Mouse (Mus musculus) kidney, embryonic 14.5 days (tissue): Measurements from ENCODE around the gene Zfp747. TPM values are rescaled to one million over a fixed set of nuclear protein-coding genes. Genes with fewer than 3 reads are reported as not detected.
"Not testable (repeated sequence)": the region's sequence is repeated elsewhere in the genome, so short reads cannot be mapped to it uniquely, and the experiment has no call there.

Source experiments
- ATAC-seq: fragments of 200-750 bp; cut with Nextera tagmentation; 2 replicates; pipeline ENCODE4 v1.8.0; 2017; ENCODE audit warnings: moderate number of reproducible peaks, mild to moderate bottlenecking, moderate TSS enrichment, moderate library complexity; ENCODE audit not compliant: low FRiP score, low TSS enrichment
- H3K27ac ChIP-seq: fragments of 300-500 bp; sonication (generic); 2 replicates; pipeline ENCODE4 v1.5.1; 2014; ENCODE audit warnings: low read depth, mild to moderate bottlenecking, low read length, moderate library complexity, mixed read lengths
- H3K27me3 ChIP-seq: fragments of 300-500 bp; sonication (generic); 2 replicates; pipeline ENCODE4 v1.6.1; 2014; ENCODE audit warnings: mild to moderate bottlenecking, low read length; ENCODE audit not compliant: control insufficient read depth, insufficient read depth
- H3K36me3 ChIP-seq: fragments of 300-500 bp; sonication (generic); 2 replicates; pipeline ENCODE4 v1.6.1; 2014; ENCODE audit warnings: low read length, mixed read lengths; ENCODE audit not compliant: control insufficient read depth, insufficient read depth
- H3K4me1 ChIP-seq: fragments of 300-500 bp; sonication (generic); 2 replicates; pipeline ENCODE4 v1.6.1; 2014; ENCODE audit warnings: low read length, mixed read lengths; ENCODE audit not compliant: control insufficient read depth, insufficient read depth
- H3K4me2 ChIP-seq: fragments of 300-500 bp; sonication (generic); replicated peaks from 2 replicates; pipeline ENCODE4 v1.6.1; 2014; ENCODE audit warnings: low read depth, mild to moderate bottlenecking, low read length
- H3K4me3 ChIP-seq: fragments of 300-500 bp; sonication (generic); 2 replicates; pipeline ENCODE4 v1.5.1; 2014; ENCODE audit warnings: mild to moderate bottlenecking, low read length
- H3K9ac ChIP-seq: fragments of 300-500 bp; sonication (generic); 2 replicates; pipeline ENCODE4 v1.6.1; 2014; ENCODE audit warnings: low read depth, mild to moderate bottlenecking, low read length, moderate library complexity
- H3K9me3 ChIP-seq: fragments of 300-500 bp; sonication (generic); 2 replicates; pipeline ENCODE4 v1.6.1; 2016; ENCODE audit warnings: low read length; ENCODE audit not compliant: control insufficient read depth
- WGBS: fragments of 180-500 bp; shearing (Covaris S2); extraction: QIAGEN DNeasy Blood & Tissue Kit; methylation state at CpG from one replicate; pipeline ENCODE4 v1.1.7; 2014; 5-methylcytosine and 5-hydroxymethylcytosine counted together
- polyA plus RNA-seq: library from polyadenylated mRNA; unstranded; fragments of >200 nt; fragmentation: Nextera tagmentation; extraction: Ambion mirVana; gene quantifications from 2 replicates; pipeline ENCODE4 v1.2.1, GENCODE M21; 2014

Gene Zfp747
- 5.7 and 8.4 TPM in 2 replicates for polyA plus RNA-seq

DNA sequence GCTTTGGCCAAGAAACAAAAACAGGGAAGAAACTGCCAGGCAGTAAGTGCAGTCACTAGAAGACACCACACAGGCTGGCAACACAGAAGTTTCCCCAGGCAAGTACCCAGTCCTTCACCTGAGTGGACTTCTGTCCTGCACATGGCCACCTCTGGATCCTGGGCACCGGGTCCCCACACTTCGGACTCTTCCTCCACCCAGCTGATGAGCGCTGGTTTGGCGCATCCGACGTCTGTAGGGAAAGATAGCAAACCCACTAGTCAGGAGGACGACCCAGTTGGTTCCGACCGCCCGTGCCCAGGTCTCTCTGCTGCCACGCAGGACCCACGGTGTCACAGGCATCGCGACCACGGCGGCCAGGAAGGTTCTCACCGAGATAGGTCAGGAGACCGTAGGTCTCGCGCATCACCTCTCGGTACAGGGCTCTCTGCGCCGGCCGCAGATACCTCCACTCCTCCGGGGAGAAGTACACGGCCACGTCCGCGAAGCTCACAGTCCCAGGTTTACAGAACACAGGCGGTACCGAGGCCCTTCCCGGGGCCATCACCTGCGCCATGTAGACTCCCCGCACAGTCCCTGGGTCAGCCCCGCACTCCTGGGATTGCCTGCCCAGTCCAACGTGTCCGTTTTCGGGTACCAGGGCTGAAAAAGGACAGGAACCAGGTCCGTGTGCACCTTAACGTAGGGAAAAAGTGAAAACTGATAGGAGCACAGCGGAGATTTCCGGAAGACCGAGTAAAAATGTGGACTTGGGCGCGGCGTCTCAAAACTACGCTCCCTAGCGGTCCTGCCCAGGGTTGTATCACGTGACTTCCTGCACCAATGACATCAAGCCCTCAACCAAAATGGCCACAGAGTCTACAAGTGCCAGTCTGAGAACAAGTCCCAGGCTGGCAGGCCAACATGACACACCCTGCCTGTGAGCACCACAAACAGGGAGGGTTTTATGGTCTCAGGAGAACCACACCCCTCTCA lies at the start of gene Zfp747:
Zfp747 (minus strand) TSS at position 780 of the 975 bp plus-strand sequence.
- Histone ChIP-seq H3K4me2 (peak within 1 kb of the TSS; percentile 71), H3K4me3 (peak within 1 kb of the TSS; percentile 73), H3K9ac (peak within 1 kb of the TSS; percentile 73), H3K27ac (peak within 1 kb of the TSS; percentile 62; the same call in 1 of the 2 replicates)
- not testable (repeated sequence) for H3K4me1 ChIP-seq, H3K9me3 ChIP-seq, H3K27me3 ChIP-seq, H3K36me3 ChIP-seq
- ATAC-seq: peak; percentile 93
- WGBS: 1% methylated on average over 49 of the region's 49 CpGs

DNA sequence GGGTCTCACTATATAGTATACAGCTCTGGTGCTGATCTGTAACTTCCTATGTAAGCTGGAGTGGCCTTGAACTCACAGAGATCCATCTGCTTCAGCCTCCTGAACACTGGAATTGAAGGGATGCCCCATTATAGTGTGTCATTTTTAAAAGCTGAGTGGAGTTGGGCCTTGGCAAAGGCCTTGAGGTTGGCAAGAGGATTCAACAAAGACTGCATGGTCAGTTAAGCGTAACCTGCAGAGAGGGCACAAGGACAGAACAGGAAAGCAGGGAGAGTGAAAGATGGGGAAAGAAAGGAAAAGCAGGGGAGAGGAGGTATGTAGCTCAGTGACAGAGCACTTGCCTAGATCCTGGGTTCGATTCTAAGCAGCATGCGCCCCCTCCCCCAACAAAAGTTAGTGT lies 49.4 kb upstream of the Zfp747 start:
- H3K4me3 ChIP-seq: no peak overlapping the region
- no peak overlapping the region for H3K27ac ChIP-seq
- no peaks in the 10 kb centered on the region for H3K36me3 ChIP-seq
- peaks cover 9% of the 10 kb centered on the region; the same call in 1 of the 2 replicates for H3K27me3 ChIP-seq
- 90% methylated on average over 3 of the region's 3 CpGs for WGBS
- no peak overlapping the region for H3K9ac ChIP-seq
- H3K4me1 ChIP-seq: peaks cover 8% of the 10 kb centered on the region; the same call in 1 of the 2 replicates
- no peak for ATAC-seq
- no peak overlapping the region for H3K4me2 ChIP-seq
- H3K9me3 ChIP-seq: no peaks in the 10 kb centered on the region

- Histone ChIP-seq H3K36me3 (peaks cover 9% of the 10 kb centered on the region; the same call in 1 of the 2 replicates), H3K9me3 (no peaks in the 10 kb centered on the region), H3K4me3 (peak overlapping the region; percentile 82), H3K9ac (peak overlapping the region; percentile 87; the same call in 1 of the 2 replicates), H3K4me2 (peak overlapping the region; percentile 74), H3K27ac (no peak overlapping the region), H3K27me3 (peaks cover 9% of the 10 kb centered on the region; the same call in 1 of the 2 replicates), H3K4me1 (peaks cover 8% of the 10 kb centered on the region; the same call in 1 of the 2 replicates)
- WGBS: 1% methylated on average over 15 of the region's 15 CpGs
- peak; percentile 25; the same call in 1 of the 2 replicates for ATAC-seq
These were observed 46.4 kb upstream of the Zfp747 start for GRCm38 (mm10) chr7:127422247-127422646.

- Histone ChIP-seq H3K4me1 (peaks cover 8% of the 10 kb centered on the region; the same call in 1 of the 2 replicates), H3K36me3 (peaks cover 9% of the 10 kb centered on the region; the same call in 1 of the 2 replicates), H3K9ac (peak within 1 kb of the TSS; percentile 87), H3K4me2 (peak within 1 kb of the TSS; percentile 74), H3K9me3 (no peaks in the 10 kb centered on the region), H3K27ac (peak within 1 kb of the TSS; percentile 12; the same call in 1 of the 2 replicates), H3K4me3 (peak within 1 kb of the TSS; percentile 82), H3K27me3 (peaks cover 9% of the 10 kb centered on the region; the same call in 1 of the 2 replicates)
- WGBS: 2% methylated on average over 48 of the region's 48 CpGs
- peak; percentile 95 for ATAC-seq
These were observed 45.7 kb upstream of the Zfp747 start, which contains the start of gene Zfp688 for GRCm38 (mm10) chr7:127421388-127422191. TSS of gene Zfp688 (minus strand) at chr7:127422068.

GRCm38 (mm10) chr7:127411418-127411817 lies 35.6 kb upstream of the Zfp747 start:
- no peaks in the 10 kb centered on the region for H3K9me3 ChIP-seq

DNA sequence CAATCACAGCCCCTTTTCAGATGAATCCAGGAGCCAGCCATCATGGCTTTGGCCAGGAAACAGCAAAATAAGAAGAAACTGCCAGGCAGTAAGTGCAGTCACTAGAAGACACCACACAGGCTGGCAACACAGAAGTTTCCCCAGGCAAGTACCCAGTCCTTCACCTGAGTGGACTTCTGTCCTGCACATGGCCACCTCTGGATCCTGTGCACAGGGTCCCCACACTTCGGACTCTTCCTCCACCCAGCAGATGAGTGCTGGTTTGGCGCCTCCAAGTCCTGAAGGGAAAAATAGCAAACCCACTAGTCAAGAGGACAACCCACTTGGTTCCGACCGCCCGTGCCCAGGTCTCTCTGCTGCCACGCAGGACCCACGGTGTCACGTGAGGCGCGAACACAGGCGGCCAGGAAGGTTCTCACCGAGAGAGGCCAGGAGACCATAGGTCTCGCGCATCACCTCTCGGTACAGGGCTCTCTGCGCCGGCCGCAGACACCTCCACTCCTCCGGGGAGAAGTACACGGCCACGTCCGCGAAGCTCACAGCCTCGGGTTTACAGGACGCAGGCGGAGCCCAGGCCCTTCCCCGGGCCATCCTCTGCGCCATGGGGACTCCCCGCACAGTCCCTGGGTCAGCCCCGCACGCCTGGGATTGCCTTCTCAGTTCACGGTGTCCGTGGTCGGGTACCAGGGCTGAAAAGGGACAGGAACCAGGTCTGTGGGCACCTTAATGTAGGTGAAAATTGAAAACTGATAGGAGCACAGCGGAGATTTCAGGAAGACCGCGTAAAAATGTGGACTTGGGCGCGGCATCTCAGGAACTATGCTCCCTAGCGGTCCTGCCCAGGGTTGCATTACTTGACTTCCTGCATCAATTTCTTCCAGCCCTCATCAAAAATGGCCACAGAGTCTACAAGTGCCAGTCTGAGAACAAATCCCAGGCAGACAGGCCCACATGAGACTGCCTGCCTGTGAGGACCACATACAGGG lies 30.4 kb upstream of the Zfp747 start, which contains the start of gene Zfp764:
Zfp764 (minus strand) TSS at position 821 of the 986 bp plus-strand sequence.
- not testable (repeated sequence) for H3K4me1 ChIP-seq, H3K36me3 ChIP-seq, H3K9me3 ChIP-seq, H3K27me3 ChIP-seq
- Histone ChIP-seq H3K27ac (peak within 1 kb of the TSS; percentile 59; the same call in 1 of the 2 replicates), H3K4me3 (peak within 1 kb of the TSS; percentile 57), H3K4me2 (peak within 1 kb of the TSS; percentile 86), H3K9ac (peak within 1 kb of the TSS; percentile 74)
- 5% methylated on average over 40 of the region's 40 CpGs for WGBS
- peak; percentile 89 for ATAC-seq

More at GRCm38 (mm10) chr7:127411418-127411817, 35.6 kb upstream of the Zfp747 start:
- Histone ChIP-seq H3K4me3 (no peak overlapping the region), H3K9ac (no peak overlapping the region), H3K4me1 (no peaks in the 10 kb centered on the region), H3K36me3 (no peaks in the 10 kb centered on the region), H3K27ac (no peak overlapping the region), H3K4me2 (no peak overlapping the region), H3K27me3 (no peaks in the 10 kb centered on the region)
- WGBS: 84% methylated on average over 2 of the region's 2 CpGs
- ATAC-seq: no peak

DNA sequence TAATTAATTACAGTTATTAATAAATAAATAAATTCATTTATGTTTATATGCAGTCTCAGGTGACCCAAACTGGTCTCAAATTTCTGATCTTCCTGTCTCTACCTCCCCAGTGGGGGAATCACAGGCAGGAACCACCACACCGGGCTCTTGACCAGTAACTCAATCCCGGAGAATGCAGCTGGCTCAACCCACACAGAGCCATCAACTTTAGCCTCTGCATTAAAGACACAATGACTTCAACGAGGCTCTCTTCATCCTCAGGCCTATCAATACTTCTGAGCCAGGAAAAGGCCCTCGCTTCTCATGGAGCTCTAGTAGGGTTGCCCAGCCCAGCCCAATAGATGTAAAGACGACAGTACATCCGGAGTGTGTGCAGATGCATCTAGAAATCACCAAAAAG lies 28.3 kb upstream of the Zfp747 start:
- not testable (repeated sequence) for H3K27me3 ChIP-seq, H3K4me2 ChIP-seq, H3K9ac ChIP-seq, H3K9me3 ChIP-seq, H3K4me3 ChIP-seq, H3K36me3 ChIP-seq, H3K4me1 ChIP-seq, H3K27ac ChIP-seq, ATAC-seq
- 83% methylated on average over 6 of the region's 6 CpGs for WGBS

DNA sequence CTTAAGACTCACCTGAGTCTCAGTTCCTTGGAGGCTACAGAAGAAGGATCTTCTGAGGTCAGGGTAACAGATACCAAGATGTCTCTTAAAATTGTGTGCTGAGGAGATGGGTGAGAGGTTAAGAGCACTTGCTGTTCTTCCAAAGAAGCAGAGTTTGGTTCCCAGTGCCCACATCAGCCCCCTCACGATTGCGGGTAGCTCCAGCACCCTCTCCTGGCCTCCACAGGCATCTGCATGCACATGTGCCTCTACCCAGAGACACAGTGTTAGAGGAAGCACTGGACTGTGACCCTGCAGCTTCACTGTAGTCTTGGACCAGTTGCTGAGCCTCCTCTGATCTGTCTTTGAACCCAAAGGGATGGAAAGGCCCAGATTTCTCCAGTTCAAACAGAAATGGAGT lies 27.1 kb upstream of the Zfp747 start:
- Histone ChIP-seq H3K4me1 (no peaks in the 10 kb centered on the region), H3K27ac (no peak overlapping the region), H3K9me3 (no peaks in the 10 kb centered on the region), H3K4me3 (no peak overlapping the region), H3K9ac (no peak overlapping the region), H3K36me3 (no peaks in the 10 kb centered on the region), H3K4me2 (no peak overlapping the region), H3K27me3 (no peaks in the 10 kb centered on the region)
- 39% methylated on average over 2 of the region's 2 CpGs for WGBS
- no peak for ATAC-seq
